Mouse (Mus musculus) forebrain, postnatal 0 days (tissue): ENCODE data around the gene Zfp709. TPM values are rescaled to one million over a fixed set of nuclear protein-coding genes. Genes with fewer than 3 reads are reported as not detected.
"Not testable (repeated sequence)": the region's sequence is repeated elsewhere in the genome, so short reads cannot be mapped to it uniquely, and the experiment has no call there.

Experiments used
- ATAC-seq: fragments of 200-750 bp; cut with Nextera tagmentation; 2 replicates; pipeline ENCODE4 v1.8.0; 2017; ENCODE audit warnings: mild to moderate bottlenecking, moderate library complexity
- DNase-seq: peaks from one replicate; pipeline ENCODE4 v3.0.0-alpha.2; 2015
- H3K27ac ChIP-seq: fragments of 300-500 bp; sonication (generic); 2 replicates; pipeline ENCODE4 v1.5.1; 2014; ENCODE audit warnings: low read depth, mild to moderate bottlenecking, antibody characterized with exemption, low read length, moderate library complexity, mixed read lengths
- H3K27me3 ChIP-seq: fragments of 300-500 bp; sonication (generic); 2 replicates; pipeline ENCODE4 v1.6.1; 2014; ENCODE audit warnings: mild to moderate bottlenecking, low read length, mixed read lengths; ENCODE audit not compliant: insufficient read depth
- H3K36me3 ChIP-seq: fragments of 300-500 bp; sonication (generic); 2 replicates; pipeline ENCODE4 v1.6.1; 2014; ENCODE audit warnings: mild to moderate bottlenecking, moderate library complexity; ENCODE audit not compliant: insufficient read depth
- H3K4me1 ChIP-seq: fragments of 300-500 bp; sonication (generic); 2 replicates; pipeline ENCODE4 v1.6.1; 2014; ENCODE audit warnings: antibody characterized with exemption; ENCODE audit not compliant: insufficient read depth
- H3K4me2 ChIP-seq: fragments of 300-500 bp; sonication (generic); 2 replicates; pipeline ENCODE4 v1.6.1; 2014; ENCODE audit warnings: low read depth, mild to moderate bottlenecking, moderate library complexity
- H3K4me3 ChIP-seq: fragments of 300-500 bp; sonication (generic); 2 replicates; pipeline ENCODE4 v1.5.1; 2014; ENCODE audit warnings: low read depth, low read length, mixed read lengths
- H3K9ac ChIP-seq: fragments of 300-500 bp; sonication (generic); 2 replicates; pipeline ENCODE4 v1.6.1; 2014; ENCODE audit warnings: mild to moderate bottlenecking
- H3K9me3 ChIP-seq: fragments of 300-500 bp; sonication (generic); 2 replicates; pipeline ENCODE4 v1.6.1; 2016; ENCODE audit warnings: low read length
- CTCF ChIP-seq: sonication (generic); IDR thresholded peaks from 2 replicates; pipeline ENCODE4 v1.5.1; 2016; ENCODE audit warnings: antibody characterized with exemption, control low read depth, low read depth
- WGBS: fragments of 180-500 bp; shearing (Covaris S2); extraction: QIAGEN DNeasy Blood & Tissue Kit; methylation state at CpG from one replicate; pipeline ENCODE4 v1.1.7; 2014; 5-methylcytosine and 5-hydroxymethylcytosine counted together
- polyA plus RNA-seq: library from polyadenylated mRNA; unstranded; fragments of >200 nt; fragmentation: Nextera tagmentation; extraction: Ambion mirVana; gene quantifications from 2 replicates; pipeline ENCODE4 v1.2.1, GENCODE M21; 2015
- total RNA-seq: library from RNA; depleted of rRNA; stranded (reverse); fragments of >200 nt; gene quantifications from 2 replicates; pipeline ENCODE4 v1.2.3, GENCODE M21; 2014

Zfp709 gene
- total and polyA plus RNA-seq, 2 experiments from 2014 or later: 5.1 to 11.2 TPM

GRCm38 (mm10) chr8:71857364-71857763 lies 24.5 kb upstream of the Zfp709 start:
- not testable (repeated sequence) for DNase-seq, H3K36me3 ChIP-seq, H3K9me3 ChIP-seq, H3K4me3 ChIP-seq, H3K4me2 ChIP-seq, ATAC-seq, H3K9ac ChIP-seq, H3K27me3 ChIP-seq, H3K27ac ChIP-seq, H3K4me1 ChIP-seq
- 79% methylated on average over 2 of the region's 2 CpGs for WGBS

DNA sequence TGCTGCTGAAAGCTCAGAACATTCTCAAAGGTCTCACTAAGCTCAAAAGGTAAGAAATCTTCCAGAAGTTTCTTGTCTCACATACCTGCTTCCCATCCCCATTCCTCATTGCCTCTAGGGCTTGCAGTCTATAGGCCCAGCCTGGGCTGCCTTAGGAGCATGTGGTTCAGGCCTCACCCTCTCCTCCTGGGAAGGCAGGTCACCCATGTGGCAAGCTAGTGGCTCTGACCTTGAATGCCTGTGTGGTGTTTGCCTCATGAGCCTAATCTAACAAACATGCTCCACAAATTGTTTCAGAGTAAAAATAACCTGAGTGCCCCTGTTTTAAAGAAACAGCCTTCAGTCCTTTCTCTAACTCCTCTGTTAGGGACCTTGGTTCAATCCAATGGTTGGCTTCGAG lies 20.3 kb upstream of the Zfp709 start:
- 83% methylated on average over 1 of the region's 1 CpGs for WGBS
- H3K4me1 ChIP-seq, ATAC-seq, DNase-seq, H3K4me2 ChIP-seq, H3K9me3 ChIP-seq, H3K27me3 ChIP-seq, H3K36me3 ChIP-seq, H3K9ac ChIP-seq, H3K4me3 ChIP-seq, H3K27ac ChIP-seq: not testable (repeated sequence)

- H3K9ac ChIP-seq, H3K36me3 ChIP-seq, H3K9me3 ChIP-seq, H3K4me2 ChIP-seq, H3K27me3 ChIP-seq, H3K4me1 ChIP-seq, H3K27ac ChIP-seq, ATAC-seq, H3K4me3 ChIP-seq, DNase-seq: not testable (repeated sequence)
Observed at GRCm38 (mm10) chr8:71862038-71862437, 19.8 kb upstream of the Zfp709 start.

GRCm38 (mm10) chr8:71900666-71901065 lies 18.8 kb downstream of the Zfp709 start:
- H3K27ac ChIP-seq, H3K27me3 ChIP-seq, ATAC-seq, DNase-seq, H3K4me3 ChIP-seq, H3K9me3 ChIP-seq, H3K36me3 ChIP-seq, H3K4me2 ChIP-seq, H3K9ac ChIP-seq, H3K4me1 ChIP-seq: not testable (repeated sequence)
- WGBS: 48% methylated on average over 11 of the region's 11 CpGs

DNA sequence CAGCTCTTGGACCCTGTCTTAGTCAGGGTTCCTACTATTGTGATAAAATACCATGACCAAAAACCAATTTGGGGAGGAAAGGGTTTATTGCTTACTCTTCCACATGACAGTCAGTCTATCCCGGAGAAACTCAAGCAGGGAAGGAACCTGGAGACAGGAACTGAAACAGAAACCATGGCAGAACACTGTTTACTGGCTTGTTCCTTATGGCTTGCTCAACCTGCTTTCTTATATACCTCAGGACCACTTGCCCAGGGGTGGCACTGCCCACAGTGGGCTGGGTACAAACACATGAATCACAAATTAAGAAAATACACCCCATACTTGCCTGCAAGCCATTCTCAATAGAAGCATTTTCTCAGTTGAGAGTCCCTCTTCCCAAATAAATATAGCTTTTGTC lies 21.3 kb downstream of the Zfp709 start:
- 77% methylated on average over 1 of the region's 1 CpGs for WGBS
- DNase-seq, ATAC-seq: not testable (repeated sequence)

DNA sequence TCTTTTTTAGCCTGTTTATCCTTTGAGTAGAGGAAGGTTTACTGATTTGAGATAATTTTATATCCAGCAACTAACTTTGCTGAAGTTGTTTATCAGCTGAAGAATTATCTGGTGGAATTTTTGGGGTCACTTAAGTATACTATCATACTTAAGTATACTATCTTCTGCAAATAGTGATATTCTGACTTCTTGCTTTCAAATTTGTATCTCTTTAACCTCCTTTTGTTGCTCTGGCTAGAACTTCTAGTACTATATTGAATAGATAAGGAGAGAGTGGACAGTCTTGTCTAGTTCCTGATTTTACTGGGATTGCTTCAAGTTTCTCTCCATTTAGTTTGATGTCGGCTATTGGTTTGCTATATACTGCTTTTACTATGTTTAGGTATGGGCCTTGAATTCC lies 25.0 kb downstream of the Zfp709 start:
- no peaks in the 10 kb centered on the region for H3K27me3 ChIP-seq
- ATAC-seq (no peak), DNase-seq (no peak)
- H3K4me1 ChIP-seq: no peaks in the 10 kb centered on the region
- 100% methylated on average over 1 of the region's 1 CpGs for WGBS
- TF ChIP-seq CTCF: no peak
- H3K36me3 ChIP-seq: no peaks in the 10 kb centered on the region
- no peak overlapping the region for H3K4me3 ChIP-seq
- H3K9ac ChIP-seq: no peak overlapping the region
- no peak overlapping the region for H3K4me2 ChIP-seq
- H3K9me3 ChIP-seq: no peaks in the 10 kb centered on the region
- H3K27ac ChIP-seq: no peak overlapping the region

More for the DNA sequence above, 21.3 kb downstream of the Zfp709 start:
- not testable (repeated sequence) for H3K4me2 ChIP-seq, H3K4me1 ChIP-seq, H3K27ac ChIP-seq, H3K4me3 ChIP-seq, H3K27me3 ChIP-seq, H3K9ac ChIP-seq, H3K36me3 ChIP-seq, H3K9me3 ChIP-seq

GRCm38 (mm10) chr8:71907798-71908257 lies 26.0 kb downstream of the Zfp709 start:
- no peak for DNase-seq
- WGBS: 93% methylated on average over 5 of the region's 5 CpGs

More at GRCm38 (mm10) chr8:71907798-71908257, 26.0 kb downstream of the Zfp709 start:
- H3K9me3 ChIP-seq: no peaks in the 10 kb centered on the region
- no peak overlapping the region for H3K9ac ChIP-seq
- no peak for ATAC-seq
- peak overlapping the region; percentile 60 for H3K4me2 ChIP-seq
- H3K27ac ChIP-seq: peak overlapping the region; percentile 98
- peak overlapping the region; percentile 72 for H3K4me3 ChIP-seq
- no peak for TF ChIP-seq CTCF
- no peaks in the 10 kb centered on the region for H3K36me3 ChIP-seq
- H3K4me1 ChIP-seq: no peaks in the 10 kb centered on the region
- no peaks in the 10 kb centered on the region for H3K27me3 ChIP-seq
